Mouse (Mus musculus): Measurements from ENCODE around the gene Ints6.

Gene Ints6

GRCm38 (mm10) chr14:62761036-62761881 lies at the start of gene Ints6:
TSS of gene Ints6 (minus strand) at chr14:62761169.
- peak; percentile 99 for DNase-seq (ENCODE audit: low spot score)

GRCm38 (mm10) chr14:62808661-62809523 lies 47.9 kb upstream of the Ints6 start:
- DNase-seq (ENCODE audit: low spot score), result no peak

DNA sequence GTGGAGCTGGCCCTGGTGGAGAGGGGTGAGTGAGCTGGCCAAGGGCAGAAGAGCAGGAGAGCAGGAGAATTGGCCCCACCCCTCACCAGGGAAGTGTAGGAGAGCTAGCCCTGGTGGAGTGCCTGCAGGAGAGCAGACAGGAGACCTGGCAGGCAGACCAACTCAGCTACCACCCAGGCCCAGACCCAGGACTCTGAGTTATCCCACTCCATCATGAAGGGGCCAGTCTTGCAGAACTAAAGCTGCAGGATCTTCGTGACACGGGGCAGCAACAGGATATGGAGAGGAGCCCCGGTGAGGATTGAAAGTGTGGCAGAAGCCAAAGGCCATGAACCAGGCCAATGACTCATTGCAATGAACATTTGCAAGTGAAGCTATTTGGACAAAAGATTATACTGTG lies 46.0 kb upstream of the Ints6 start:
- no peak for DNase-seq (ENCODE audit: low spot score)

GRCm38 (mm10) chr14:62803204-62803603 lies 42.2 kb upstream of the Ints6 start:
- DNase-seq (ENCODE audit: low spot score), result no peak

DNA sequence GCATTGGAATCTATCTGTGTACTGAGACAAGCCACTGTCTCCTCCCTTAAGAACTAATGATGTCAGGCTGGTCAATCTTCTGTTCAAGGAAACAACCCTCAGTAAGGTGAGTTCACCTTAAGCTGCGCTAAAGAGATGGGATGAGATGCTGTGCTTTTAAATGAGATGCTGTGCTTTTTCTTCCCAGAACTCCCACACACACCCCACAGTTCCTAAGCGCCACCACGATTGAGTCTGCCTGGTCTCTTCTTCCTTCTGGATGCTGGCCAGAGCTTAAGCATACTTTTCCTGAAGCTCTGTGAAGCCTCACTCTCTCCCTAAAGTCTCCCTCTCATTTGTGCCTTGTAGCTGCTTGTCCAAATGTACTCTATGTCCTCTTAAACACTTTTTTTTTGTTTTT lies 39.8 kb upstream of the Ints6 start:
- no peak for DNase-seq (ENCODE audit: low spot score)

GRCm38 (mm10) chr14:62798608-62799101 lies 37.7 kb upstream of the Ints6 start:
- peak; percentile 35 for DNase-seq (ENCODE audit: low spot score)

DNA sequence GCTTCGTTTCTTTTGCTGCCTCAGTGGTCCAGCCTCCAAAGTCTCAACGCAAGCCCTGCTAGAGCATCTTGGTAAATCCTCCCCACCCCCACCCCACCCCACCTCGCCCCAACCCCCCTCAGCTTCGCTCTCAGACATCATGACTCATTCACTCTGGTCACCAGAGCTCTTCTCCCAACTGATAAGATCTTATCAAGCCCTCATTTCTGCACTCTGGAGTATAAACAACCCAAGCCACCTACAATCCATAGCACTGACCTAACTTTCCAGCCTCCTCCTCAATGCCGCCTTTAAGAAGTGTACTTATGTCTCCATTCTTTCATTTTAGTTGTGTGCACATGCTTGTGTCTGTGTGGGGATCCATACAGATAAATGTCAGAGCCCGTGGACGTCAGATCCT lies 34.8 kb upstream of the Ints6 start:
- DNase-seq (ENCODE audit: low spot score), result peak; percentile 21

DNA sequence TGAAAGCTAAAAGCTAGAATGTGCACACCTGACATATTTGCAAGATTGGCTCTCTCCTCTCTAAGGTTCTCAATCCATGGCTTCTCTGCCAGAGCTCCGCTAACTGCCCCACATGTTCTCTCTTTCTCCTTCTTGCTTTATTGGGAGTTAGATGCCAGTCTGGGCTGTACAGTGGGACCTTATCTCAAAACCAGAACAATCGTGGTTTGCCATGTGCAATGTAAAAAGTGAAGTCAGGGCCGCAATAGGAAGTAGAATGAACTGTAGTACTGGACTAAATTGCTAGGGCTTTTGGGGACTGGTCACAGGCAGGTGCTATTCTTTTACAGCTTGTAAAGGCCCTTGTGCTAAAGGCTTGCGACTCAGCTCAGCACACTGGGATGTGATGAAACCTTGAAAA lies 28.3 kb upstream of the Ints6 start:
- no peak for DNase-seq (ENCODE audit: low spot score)

DNA sequence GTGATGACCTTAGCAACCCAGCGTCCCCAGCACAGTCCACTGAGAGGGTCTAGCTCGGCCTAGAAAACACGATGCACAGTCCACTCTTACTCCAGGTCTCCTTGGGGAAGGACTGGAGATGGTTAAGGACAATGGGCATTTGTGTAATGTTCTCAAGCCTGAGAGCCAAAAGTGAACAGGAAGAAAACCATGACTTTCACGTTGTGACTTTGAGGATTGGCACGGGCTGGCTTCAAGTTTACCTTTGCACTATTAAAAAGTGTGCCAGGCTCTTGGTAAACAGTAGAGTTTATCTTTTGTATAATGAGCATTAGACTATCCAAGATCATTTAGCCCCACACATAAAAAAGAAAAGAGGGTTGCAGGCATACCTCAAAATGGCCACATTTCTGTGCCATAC lies 22.0 kb upstream of the Ints6 start:
- no peak for DNase-seq (ENCODE audit: low spot score)

DNA sequence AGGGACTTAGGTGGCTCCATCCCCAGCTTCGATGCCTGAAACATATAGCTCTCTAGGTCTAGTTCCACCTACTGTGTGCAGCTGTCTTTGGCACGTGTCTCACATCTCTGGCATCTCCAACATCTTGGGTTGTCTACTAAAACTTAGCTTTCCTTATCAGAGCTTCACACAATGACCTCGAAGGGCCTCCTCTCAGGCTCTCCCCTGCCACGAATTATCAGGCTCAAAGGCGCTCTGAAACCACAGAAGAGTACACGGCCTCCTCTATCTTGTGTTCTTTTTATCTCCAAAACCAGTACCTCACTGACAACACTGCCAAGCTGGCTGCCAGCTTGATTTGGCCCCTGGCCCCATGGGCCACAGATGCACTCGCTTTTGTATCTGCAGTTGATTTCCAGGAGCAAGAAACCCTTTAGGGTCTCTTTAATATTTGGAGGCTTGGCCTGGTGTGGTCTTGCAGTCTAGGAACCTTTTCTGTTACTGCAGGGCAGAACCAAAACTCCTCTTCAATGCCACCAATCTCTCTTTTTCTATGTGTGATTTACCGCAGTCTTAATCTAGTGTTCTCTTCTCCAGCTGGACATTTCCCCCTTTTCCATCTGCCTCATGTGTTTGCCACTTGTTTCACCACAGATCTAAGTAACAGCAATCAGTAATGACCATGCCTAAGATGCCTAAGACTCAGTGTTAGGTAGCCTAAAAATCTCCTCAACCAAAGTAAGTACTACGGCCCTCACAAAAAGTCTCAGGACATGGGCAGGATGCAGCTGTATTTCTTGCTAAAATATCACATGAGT lies 19.7 kb upstream of the Ints6 start:
- no peak for DNase-seq (ENCODE audit: low spot score)

DNA sequence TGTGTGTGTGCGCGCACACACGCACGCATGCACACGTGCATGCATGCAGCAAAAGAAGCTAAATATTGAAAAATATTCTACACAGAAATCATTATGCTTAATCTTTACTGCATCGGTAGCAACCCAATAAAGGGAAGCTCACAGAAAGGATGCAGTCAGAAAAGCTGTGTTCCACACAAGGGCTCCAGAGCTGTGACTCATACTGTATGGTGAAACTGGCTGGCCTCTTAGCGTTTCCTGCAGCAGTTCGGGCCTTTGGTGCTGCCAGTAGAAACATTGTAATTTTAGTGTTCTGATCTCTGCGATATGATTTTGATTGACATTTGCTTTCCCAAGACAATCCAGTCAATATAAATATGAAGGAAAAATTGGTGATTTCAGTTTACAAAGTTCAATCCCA lies 17.1 kb upstream of the Ints6 start:
- DNase-seq (ENCODE audit: low spot score), result no peak

- no peak for DNase-seq (ENCODE audit: low spot score)
Measured at GRCm38 (mm10) chr14:62775034-62775433, 14.1 kb upstream of the Ints6 start.

DNA sequence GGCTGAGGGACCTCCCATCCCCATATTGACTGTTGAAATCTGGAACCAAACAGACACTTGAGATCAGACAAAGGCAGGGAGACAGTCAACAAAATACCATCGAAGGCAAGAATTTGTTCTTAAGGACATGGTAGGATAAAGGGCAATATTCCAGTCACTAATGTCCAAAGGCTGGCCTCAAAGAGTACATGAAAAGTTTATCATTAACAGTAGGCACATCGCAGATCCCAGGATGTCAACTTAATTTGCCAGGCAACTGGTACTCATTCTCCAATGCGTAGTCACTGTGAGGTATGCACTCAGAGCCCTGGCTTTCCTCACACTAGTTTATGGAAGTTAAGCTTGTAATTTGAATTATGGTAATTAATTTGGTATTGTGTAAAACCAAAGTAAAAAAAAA lies 13.3 kb upstream of the Ints6 start:
- no peak for DNase-seq (ENCODE audit: low spot score)

DNA sequence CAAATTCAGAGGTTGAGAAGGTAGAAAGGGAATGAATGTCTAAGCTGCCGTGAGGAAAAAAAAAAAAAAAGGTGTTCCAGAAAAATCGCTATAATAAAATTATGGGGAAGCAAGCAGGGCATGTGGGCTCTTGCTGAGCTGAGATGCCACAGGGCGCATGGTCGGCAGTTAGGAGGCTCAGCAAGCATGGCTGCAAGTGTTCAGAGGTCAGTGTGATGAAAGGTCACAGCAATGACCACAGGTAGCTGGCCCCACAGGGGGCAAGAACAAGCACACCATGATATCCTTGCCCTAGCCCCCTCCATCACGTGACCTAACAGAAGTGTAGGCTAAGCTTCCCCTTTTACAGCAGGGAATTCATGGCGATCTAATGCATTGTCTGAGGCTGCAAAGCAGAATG lies 12.8 kb upstream of the Ints6 start:
- no peak for DNase-seq (ENCODE audit: low spot score)

DNA sequence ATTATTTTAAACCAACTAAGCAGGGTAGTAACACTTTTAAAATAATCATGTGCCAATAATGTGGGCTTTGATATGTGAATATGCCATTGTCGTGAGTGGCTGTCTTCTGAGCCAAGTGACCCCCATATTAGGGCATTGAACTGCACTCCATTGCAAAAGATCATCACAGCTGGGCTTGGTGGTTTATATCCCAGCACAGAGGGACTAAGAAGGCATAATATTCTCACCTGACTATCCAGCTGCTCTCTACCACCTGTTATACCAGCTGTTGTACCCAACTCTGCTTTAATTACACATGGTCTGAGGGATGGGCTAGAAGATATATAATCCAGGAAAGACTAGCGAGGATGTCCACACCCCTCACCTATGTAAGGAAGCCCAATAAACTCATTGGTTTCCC lies 4.4 kb upstream of the Ints6 start:
- DNase-seq (ENCODE audit: low spot score), result no peak

- no peak for DNase-seq (ENCODE audit: low spot score)
Measured at GRCm38 (mm10) chr14:62764371-62764770, 3.4 kb upstream of the Ints6 start.

- DNase-seq (ENCODE audit: low spot score), result peak; percentile 37
Measured at GRCm38 (mm10) chr14:62761943-62762342, 974 bp upstream of the Ints6 start.

- peak; percentile 57 for DNase-seq (ENCODE audit: low spot score)
Measured at GRCm38 (mm10) chr14:62760321-62761035, 491 bp downstream of the Ints6 start.

GRCm38 (mm10) chr14:62759771-62760320 lies 1.1 kb downstream of the Ints6 start:
- peak; percentile 78 for DNase-seq (ENCODE audit: low spot score)

- peak; percentile 10 for DNase-seq (ENCODE audit: low spot score)
Measured at GRCm38 (mm10) chr14:62758714-62759113, 2.3 kb downstream of the Ints6 start.

- no peak for DNase-seq (ENCODE audit: low spot score)
Measured at GRCm38 (mm10) chr14:62755095-62755640, 5.8 kb downstream of the Ints6 start.
